Mouse (Mus musculus): ENCODE measurements around the gene Card9.

- no peak for TF ChIP-seq CTCF (IDR thresholded peaks at IDR 0.05; ENCODE audit: insufficient read depth, low read depth, low read length)
- no peak for TF ChIP-seq POLR2A (IDR thresholded peaks at IDR 0.05; ENCODE audit: insufficient read depth, low read depth, low read length)
Measured at GRCm38 (mm10) chr2:26317991-26318672, 42.6 kb downstream of the Card9 start.
